Mouse (Mus musculus): ENCODE measurements around the gene Zfp384.
A peak's percentile ranks its signal among the peaks of the same experiment; 100 is the strongest.
"Not testable (repeated sequence)": the region's sequence is repeated elsewhere in the genome, so short reads cannot be mapped to it uniquely, and the experiment has no call there.

The Zfp384 gene

DNA sequence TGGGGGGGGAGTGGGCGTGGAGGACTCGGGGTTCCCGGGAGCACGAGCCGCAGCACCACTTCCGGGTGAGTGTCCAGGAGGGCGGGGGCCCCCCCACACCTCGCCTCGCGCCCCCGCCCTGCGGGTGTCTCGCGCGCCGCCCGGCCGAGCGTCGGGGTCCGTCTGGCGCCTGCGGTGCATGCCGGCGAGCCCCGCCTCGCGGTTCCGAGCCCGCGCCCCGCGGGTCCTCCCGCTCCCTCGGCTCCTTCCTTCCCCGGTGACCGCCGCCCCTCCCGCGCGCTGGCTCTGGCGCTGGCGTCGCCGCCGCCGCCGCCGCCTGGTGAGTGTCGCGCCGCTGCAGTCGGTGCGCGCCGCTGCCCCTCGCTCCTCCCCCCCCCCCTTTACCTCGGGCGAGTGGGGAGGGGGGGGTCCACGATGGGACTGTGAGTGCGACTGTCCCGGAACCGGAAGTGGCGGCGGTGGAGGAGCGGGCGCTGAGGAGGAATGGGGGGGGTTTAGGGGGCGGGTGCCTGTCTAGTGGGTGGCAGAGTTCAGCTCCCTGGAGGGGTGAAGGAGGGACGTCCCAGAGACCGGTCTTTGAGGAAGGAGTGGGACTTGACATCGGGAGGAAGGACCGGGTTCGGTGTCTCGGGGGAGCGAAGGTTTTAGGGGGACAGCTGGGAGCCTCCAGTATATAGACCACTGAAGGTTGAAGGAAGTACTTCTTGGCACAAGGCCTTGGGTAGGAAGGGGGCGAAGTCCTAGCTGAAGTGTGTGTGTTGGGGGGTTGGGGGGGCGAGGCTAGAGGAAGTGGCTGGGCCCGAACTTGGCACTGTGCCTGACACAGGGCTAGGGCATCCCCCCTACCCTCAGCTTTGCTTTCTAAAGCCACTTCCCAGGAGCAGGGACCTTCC lies 482 bp downstream of the Zfp384 start:
- DNase-seq (ENCODE audit: low read depth, low spot score), result peak; percentile 74

DNA sequence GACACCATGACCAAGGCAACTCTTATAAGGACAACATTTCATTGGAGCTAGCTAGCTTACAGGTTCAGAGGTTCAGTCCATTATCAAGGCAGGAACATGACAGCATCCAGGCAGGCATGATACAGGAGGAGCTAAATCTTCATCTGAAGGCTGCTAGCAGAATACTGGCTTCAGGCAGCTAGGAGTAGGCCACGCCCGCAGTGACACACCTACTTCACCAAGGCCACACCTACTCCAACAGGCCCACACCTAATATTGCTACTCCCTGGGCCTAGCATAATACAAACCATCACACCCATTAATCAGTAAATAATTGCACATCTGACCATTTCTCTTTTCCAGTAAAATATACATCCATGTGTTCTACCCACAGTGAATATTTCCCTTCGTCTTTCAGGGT lies 8.7 kb downstream of the Zfp384 start:
- DNase-seq (ENCODE audit: low read depth, low spot score), result no peak

- DNase-seq (ENCODE audit: low read depth, low spot score), result peak; percentile 55
These were observed 21.6 kb downstream of the Zfp384 start for GRCm38 (mm10) chr6:125030532-125030931.

GRCm38 (mm10) chr6:125031604-125032003 lies 22.7 kb downstream of the Zfp384 start:
- DNase-seq (ENCODE audit: low read depth, low spot score), result no peak

DNA sequence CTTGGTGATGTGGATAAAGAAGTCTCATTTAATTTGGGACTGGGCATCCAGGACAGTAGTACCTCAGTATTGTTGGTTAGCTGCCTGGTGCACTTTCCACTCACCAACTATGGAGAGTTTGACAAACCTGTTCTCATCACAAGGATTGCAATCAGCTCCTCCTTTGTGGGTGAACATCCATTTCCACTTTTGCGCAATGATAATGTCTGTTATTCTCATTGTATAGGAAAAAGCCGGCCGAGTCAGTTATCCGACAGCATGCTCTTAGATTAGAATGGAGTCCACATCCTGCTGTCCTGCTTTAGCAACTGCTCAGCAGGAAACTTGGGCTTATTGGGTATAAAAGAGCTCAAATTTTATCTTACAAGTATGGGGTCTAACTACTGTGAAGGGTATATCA lies 29.7 kb downstream of the Zfp384 start:
- DNase-seq (ENCODE audit: low read depth, low spot score), result no peak

DNA sequence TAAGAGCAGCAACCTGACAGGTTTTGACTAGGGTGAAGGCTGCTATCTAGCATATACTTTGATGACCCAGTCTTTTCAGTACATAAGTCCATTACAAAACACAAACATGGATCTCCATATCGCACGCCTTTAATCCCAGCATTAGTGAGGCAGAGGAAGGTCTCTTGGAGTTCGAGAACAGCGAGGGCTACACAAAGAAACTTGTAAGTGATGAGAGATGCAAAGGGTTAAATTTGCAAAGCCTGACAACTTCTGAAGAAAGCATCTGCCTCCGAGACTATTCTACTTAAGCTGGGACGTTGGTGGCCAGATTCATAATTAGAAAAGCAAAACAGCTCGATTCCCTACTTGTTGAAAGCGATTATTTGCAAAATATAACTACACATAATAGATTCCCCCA lies 30.2 kb downstream of the Zfp384 start:
- no peak for DNase-seq (ENCODE audit: low read depth, low spot score)

DNA sequence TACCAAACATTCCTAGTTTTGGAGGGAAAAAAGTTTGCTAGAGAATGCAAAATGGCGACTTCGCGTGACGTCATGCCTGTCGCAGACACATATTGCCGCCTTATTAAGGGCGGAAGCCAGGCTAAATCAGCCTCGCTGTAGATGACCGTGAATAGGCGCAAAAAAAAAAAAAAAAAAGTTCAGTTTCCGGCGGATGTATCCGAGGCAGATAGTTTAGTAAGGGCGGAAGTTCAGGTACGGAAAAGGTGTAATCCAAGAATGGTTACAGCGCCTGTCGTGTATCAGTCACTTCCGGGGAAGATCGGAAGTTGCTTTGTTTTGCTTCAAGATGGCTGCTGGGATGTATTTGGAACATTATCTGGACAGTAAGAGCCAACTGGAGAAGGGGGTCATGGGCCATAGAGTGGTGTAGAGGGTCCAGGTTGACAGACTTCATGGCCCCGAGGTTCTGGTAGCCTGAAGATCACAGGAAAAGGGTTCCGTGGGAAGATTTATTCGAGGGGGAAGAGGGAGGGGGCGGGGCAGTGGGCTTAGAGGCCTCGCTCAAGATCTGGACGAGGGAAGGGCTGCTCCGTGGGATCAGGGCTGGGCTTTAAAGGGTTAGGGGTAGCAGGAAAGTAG lies 30.7 kb downstream of the Zfp384 start, which contains the start of gene Ing4:
Ing4 (plus strand) TSS at position 228 of the 621 bp plus-strand sequence.
- DNase-seq (ENCODE audit: low read depth, low spot score), result peak; percentile 99

GRCm38 (mm10) chr6:125040221-125040620 lies 31.3 kb downstream of the Zfp384 start:
- no peak for DNase-seq (ENCODE audit: low read depth, low spot score)

- DNase-seq (ENCODE audit: low read depth, low spot score), result no peak
These were observed 32.1 kb downstream of the Zfp384 start for GRCm38 (mm10) chr6:125041047-125041446.

DNA sequence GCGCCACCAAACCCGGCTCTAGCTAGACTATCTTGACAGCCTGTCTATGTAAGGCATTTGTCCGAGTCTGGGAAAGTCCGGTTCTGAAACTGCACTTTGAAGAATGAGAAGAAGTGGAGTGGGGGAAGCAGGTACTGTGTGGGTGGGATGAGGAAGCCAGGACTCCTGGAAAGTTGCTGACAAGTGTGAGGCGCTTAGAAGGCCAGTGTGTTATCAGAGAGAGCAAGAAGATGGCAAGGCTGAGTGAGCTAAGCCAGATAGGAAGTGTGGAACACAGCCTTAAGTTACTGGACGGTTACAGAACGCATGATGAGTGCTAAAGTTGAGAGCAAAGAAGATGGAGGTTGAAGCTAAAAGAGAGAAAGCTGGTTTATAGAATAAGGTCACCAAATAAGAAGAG lies 33.1 kb downstream of the Zfp384 start:
- DNase-seq (ENCODE audit: low read depth, low spot score), result no peak

DNA sequence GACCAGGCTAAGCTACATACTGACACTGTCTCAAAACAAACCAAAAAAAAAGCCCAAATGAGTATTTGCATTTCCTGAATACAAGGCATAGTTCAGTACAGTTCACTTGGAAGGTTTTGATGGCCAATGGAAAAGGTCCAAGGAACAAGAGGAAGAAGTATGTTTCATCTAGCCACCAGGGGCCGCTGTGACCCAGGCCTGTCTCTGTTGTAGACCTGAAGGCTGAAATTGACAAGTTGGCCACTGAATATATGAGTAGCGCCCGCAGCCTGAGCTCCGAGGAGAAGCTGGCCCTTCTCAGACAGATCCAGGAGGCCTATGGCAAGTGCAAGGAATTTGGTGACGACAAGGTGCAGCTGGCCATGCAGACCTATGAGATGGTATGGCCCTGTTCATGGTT lies 37.7 kb downstream of the Zfp384 start:
- peak; percentile 82 for DNase-seq (ENCODE audit: low read depth, low spot score)

DNA sequence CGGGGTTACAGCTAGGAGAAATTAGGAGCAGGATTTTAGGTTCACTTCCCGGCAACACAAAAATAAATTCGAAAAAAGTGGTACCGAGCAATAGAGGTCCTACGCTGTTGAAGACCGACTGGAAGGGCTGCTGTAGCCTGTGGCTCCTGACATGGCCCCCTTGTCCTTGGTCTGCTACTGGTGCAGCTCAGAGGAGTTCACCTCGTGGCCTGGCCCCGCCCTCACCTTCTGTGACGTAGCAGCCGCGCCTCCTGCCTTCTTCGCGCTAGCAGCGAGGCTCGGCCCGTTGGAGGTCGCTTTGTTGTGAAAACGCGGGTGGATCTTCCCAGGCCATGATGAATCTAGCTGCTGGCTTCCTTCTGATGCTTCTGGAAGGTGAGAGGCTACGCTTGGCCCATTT lies 40.7 kb downstream of the Zfp384 start, which contains the start of gene Acrbp:
Acrbp (plus strand) TSS at position 12 of the 400 bp plus-strand sequence.
- DNase-seq (ENCODE audit: low read depth, low spot score), result no peak

- DNase-seq (ENCODE audit: low read depth, low spot score), result no peak
These were observed 42.3 kb downstream of the Zfp384 start for GRCm38 (mm10) chr6:125051237-125051636.

DNA sequence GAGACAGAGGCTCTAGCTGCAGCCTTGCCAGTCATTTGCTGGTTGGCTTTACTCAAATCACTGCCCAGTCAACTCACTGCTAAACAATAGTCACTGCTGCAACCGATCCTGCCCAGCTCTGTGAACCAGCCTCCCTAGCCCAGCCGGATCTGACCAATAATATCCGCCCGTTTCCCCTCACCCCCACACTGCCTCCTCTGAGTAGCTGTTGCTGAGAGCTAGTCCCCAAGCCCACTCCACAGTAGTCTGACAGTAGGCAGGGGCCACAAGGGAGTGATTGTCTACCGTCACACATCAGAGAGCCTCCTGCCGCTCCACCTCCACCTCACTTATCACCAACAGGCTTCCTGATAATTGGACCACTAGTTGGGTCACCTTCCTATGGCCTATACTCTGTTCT lies 52.5 kb downstream of the Zfp384 start:
- no peak for DNase-seq (ENCODE audit: low read depth, low spot score)

GRCm38 (mm10) chr6:125062511-125062910 lies 53.6 kb downstream of the Zfp384 start:
- no peak for DNase-seq (ENCODE audit: low read depth, low spot score)

DNA sequence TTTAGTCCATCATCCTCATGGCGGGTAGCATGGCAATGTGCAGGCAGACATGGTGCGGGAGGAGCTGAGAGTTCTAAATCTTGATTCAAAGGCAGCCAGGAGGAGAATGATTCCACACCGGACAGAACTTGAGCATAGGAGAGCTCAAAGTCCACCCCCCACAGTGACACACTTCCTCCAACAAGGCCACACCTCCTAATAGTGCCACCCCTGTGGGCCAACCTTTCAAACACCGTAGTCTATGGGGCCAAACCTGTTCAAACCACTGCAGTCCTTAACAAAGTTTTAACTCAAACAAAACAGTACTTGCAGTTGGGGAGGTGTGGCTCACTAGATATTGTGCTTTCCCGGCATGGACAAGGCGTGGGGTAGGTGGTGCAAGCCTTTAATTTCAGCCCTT lies 55.0 kb downstream of the Zfp384 start:
- DNase-seq (ENCODE audit: low read depth, low spot score), result no peak

GRCm38 (mm10) chr6:125065223-125065622 lies 56.3 kb downstream of the Zfp384 start:
- DNase-seq (ENCODE audit: low read depth, low spot score), result not testable (repeated sequence)

GRCm38 (mm10) chr6:125067571-125067995 lies 58.6 kb downstream of the Zfp384 start, which contains the start of gene Lpar5:
TSS of gene Lpar5 (plus strand) at chr6:125067920.
- no peak for DNase-seq (ENCODE audit: low read depth, low spot score)

- DNase-seq (ENCODE audit: low read depth, low spot score), result no peak
These were observed 62.4 kb downstream of the Zfp384 start for GRCm38 (mm10) chr6:125071170-125071895.

DNA sequence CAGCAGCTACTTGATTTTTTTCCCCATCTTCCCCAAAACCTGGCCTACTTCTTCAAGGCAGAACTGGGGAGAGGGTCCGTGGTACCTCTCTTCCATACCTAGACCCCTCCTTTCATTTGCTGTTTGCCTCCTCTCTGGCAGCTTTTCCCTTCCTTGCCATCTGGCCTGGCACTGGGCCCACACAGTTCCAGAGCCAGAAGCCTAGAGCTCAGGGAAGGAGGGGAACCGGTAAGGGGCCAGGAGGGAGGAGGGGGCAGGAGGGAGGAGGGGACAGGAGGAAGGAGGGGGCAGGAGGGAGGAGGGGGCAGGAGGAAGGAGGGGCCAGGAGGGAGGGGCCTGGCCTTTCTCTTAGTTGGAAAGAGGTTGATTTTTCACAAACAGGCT lies 62.9 kb downstream of the Zfp384 start:
- no peak for DNase-seq (ENCODE audit: low read depth, low spot score)

DNA sequence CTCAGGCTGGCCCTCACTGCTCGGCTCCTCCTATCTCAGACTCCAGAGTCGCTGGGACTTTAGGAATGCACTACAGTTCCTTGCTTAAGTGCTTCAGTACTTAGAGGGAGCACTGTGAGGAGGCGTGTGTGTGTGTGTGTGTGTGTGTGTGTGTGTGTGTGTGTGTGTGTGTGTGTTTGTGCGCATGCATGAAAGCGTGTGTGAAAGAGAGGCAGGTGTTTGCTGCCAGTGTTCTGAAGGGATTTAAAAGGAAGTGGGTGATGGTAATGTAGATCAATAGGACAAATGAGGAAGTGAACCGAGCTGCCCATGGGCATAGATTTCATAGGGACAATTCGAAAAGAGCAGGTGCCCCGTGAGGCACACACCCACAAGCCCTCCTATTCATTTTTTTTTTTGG lies 64.9 kb downstream of the Zfp384 start:
- no peak for DNase-seq (ENCODE audit: low read depth, low spot score)

DNA sequence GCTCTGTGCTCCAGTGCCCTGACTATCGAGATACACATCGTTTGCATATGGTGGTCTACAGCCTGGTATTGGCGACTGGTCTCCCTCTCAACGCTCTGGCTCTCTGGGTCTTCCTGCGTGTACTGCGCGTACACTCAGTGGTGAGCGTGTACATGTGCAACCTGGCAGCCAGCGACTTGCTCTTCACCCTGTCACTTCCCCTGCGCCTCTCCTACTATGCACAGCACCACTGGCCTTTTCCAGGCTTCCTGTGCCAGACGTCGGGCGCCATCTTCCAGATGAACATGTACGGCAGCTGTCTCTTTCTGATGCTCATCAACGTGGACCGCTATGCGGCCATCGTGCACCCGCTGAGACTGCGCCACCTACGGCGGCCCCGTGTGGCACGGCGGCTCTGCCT lies 72.4 kb downstream of the Zfp384 start:
- DNase-seq (ENCODE audit: low read depth, low spot score), result no peak

All from forelimb bud, embryonic 11.5 days (tissue).